Mouse (Mus musculus): ENCODE data around the gene Dnajc3. TPM values are rescaled to one million over a fixed set of nuclear protein-coding genes. Genes with fewer than 3 reads are reported as not detected.
"Not testable (repeated sequence)": the region's sequence is repeated elsewhere in the genome, so short reads cannot be mapped to it uniquely, and the experiment has no call there.

Gene Dnajc3
- polyA plus RNA-seq, 1 experiment from 2014 or later, result 33.3 TPM

- no peak for ATAC-seq (ENCODE audit: low FRiP score)
- Histone ChIP-seq H3K27me3 (no peaks in the 10 kb centered on the region), H3K27ac (no peak overlapping the region), H3K36me3 (peaks cover 67% of the 10 kb centered on the region), H3K9me3 (replicated peaks) (no peaks in the 10 kb centered on the region), H3K4me2 (replicated peaks) (no peak overlapping the region), H3K4me3 (no peak overlapping the region), H3K4me1 (no peaks in the 10 kb centered on the region), H3K9ac (no peak overlapping the region)
- 96% methylated on average over 6 of the region's 6 CpGs for WGBS
These were observed 34.5 kb downstream of the Dnajc3 start for GRCm38 (mm10) chr14:118972268-118972667.

- no peak overlapping the region for H3K4me3 ChIP-seq
These were observed 39.5 kb downstream of the Dnajc3 start for GRCm38 (mm10) chr14:118977136-118977816.

GRCm38 (mm10) chr14:118979571-118980325 is 42.0 kb downstream of the Dnajc3 start:
- H3K27me3 ChIP-seq, result no peaks in the 10 kb centered on the region
- WGBS, result 78% methylated on average over 7 of the region's 7 CpGs
- H3K36me3 ChIP-seq, result peaks cover 66% of the 10 kb centered on the region
- H3K9ac ChIP-seq, result no peak overlapping the region
- H3K4me2 ChIP-seq (replicated peaks), result no peak overlapping the region
- no peaks in the 10 kb centered on the region for H3K9me3 ChIP-seq (replicated peaks)
- H3K4me3 ChIP-seq, result no peak overlapping the region
- no peak overlapping the region for H3K27ac ChIP-seq
- ATAC-seq (ENCODE audit: low FRiP score), result no peak
- no peaks in the 10 kb centered on the region for H3K4me1 ChIP-seq

More at GRCm38 (mm10) chr14:118977136-118977816, 39.5 kb downstream of the Dnajc3 start:
- Histone ChIP-seq H3K27me3 (no peaks in the 10 kb centered on the region), H3K4me2 (replicated peaks) (no peak overlapping the region), H3K4me1 (no peaks in the 10 kb centered on the region), H3K9ac (no peak overlapping the region), H3K9me3 (replicated peaks) (no peaks in the 10 kb centered on the region), H3K36me3 (peaks cover 58% of the 10 kb centered on the region), H3K27ac (no peak overlapping the region)
- ATAC-seq (ENCODE audit: low FRiP score), result no peak
- WGBS, result 73% methylated on average over 8 of the region's 8 CpGs

- H3K4me1 ChIP-seq, result no peaks in the 10 kb centered on the region
- H3K4me2 ChIP-seq (replicated peaks), result no peak overlapping the region
- H3K27ac ChIP-seq, result no peak overlapping the region
- H3K27me3 ChIP-seq, result no peaks in the 10 kb centered on the region
- no peak for ATAC-seq (ENCODE audit: low FRiP score)
- H3K36me3 ChIP-seq, result peaks cover 64% of the 10 kb centered on the region
- no peaks in the 10 kb centered on the region for H3K9me3 ChIP-seq (replicated peaks)
- WGBS, result 73% methylated on average over 5 of the region's 5 CpGs
- H3K9ac ChIP-seq, result no peak overlapping the region
- no peak overlapping the region for H3K4me3 ChIP-seq
These were observed 42.6 kb downstream of the Dnajc3 start for GRCm38 (mm10) chr14:118980358-118980757.

- Histone ChIP-seq H3K27ac (no peak overlapping the region), H3K9me3 (replicated peaks) (no peaks in the 10 kb centered on the region), H3K4me1 (no peaks in the 10 kb centered on the region), H3K4me3 (no peak overlapping the region), H3K4me2 (replicated peaks) (no peak overlapping the region), H3K9ac (no peak overlapping the region), H3K36me3 (peaks cover 59% of the 10 kb centered on the region), H3K27me3 (no peaks in the 10 kb centered on the region)
- no peak for ATAC-seq (ENCODE audit: low FRiP score)
- 91% methylated on average over 8 of the region's 8 CpGs for WGBS
These were observed 43.1 kb downstream of the Dnajc3 start for GRCm38 (mm10) chr14:118980890-118981289.

- H3K27me3 ChIP-seq, result not testable (repeated sequence)
- 84% methylated on average over 6 of the region's 6 CpGs for WGBS
These were observed 44.1 kb downstream of the Dnajc3 start for GRCm38 (mm10) chr14:118981711-118982428.

GRCm38 (mm10) chr14:118982429-118983045 is 44.8 kb downstream of the Dnajc3 start:
- H3K4me3 ChIP-seq; H3K4me1 ChIP-seq; H3K9me3 ChIP-seq (replicated peaks); H3K4me2 ChIP-seq (replicated peaks); H3K27me3 ChIP-seq; ATAC-seq (ENCODE audit: low FRiP score); H3K27ac ChIP-seq; H3K9ac ChIP-seq: not testable (repeated sequence)
- WGBS, result 73% methylated on average over 5 of the region's 11 CpGs
- H3K36me3 ChIP-seq, result peaks cover 44% of the 10 kb centered on the region

More at GRCm38 (mm10) chr14:118981711-118982428, 44.1 kb downstream of the Dnajc3 start:
- H3K4me3 ChIP-seq; H3K4me2 ChIP-seq (replicated peaks); H3K9ac ChIP-seq; H3K4me1 ChIP-seq; ATAC-seq (ENCODE audit: low FRiP score); H3K9me3 ChIP-seq (replicated peaks); H3K27ac ChIP-seq: not testable (repeated sequence)
- H3K36me3 ChIP-seq, result peaks cover 50% of the 10 kb centered on the region

GRCm38 (mm10) chr14:118983396-118983795 is 45.6 kb downstream of the Dnajc3 start:
- no peak for ATAC-seq (ENCODE audit: low FRiP score)
- no peak overlapping the region for H3K27ac ChIP-seq
- no peaks in the 10 kb centered on the region for H3K9me3 ChIP-seq (replicated peaks)
- H3K4me3 ChIP-seq, result no peak overlapping the region
- peaks cover 35% of the 10 kb centered on the region for H3K36me3 ChIP-seq
- no peaks in the 10 kb centered on the region for H3K4me1 ChIP-seq
- no peaks in the 10 kb centered on the region for H3K27me3 ChIP-seq
- no peak overlapping the region for H3K4me2 ChIP-seq (replicated peaks)
- H3K9ac ChIP-seq, result no peak overlapping the region

- Histone ChIP-seq H3K27ac (no peak overlapping the region), H3K4me1 (no peaks in the 10 kb centered on the region), H3K9me3 (replicated peaks) (no peaks in the 10 kb centered on the region), H3K27me3 (no peaks in the 10 kb centered on the region), H3K36me3 (peaks cover 29% of the 10 kb centered on the region), H3K4me3 (no peak overlapping the region), H3K4me2 (replicated peaks) (no peak overlapping the region), H3K9ac (no peak overlapping the region)
- 90% methylated on average over 4 of the region's 4 CpGs for WGBS
- ATAC-seq (ENCODE audit: low FRiP score), result no peak
These were observed 46.4 kb downstream of the Dnajc3 start for GRCm38 (mm10) chr14:118984161-118984560.

- 42% methylated on average over 16 of the region's 16 CpGs for WGBS
- H3K9ac ChIP-seq, result no peak overlapping the region
- ATAC-seq (ENCODE audit: low FRiP score), result 0 out of 2 replicates have a peak, but pooled peaks have one; percentile 49
- no peaks in the 10 kb centered on the region for H3K9me3 ChIP-seq (replicated peaks)
- H3K4me1 ChIP-seq, result no peaks in the 10 kb centered on the region
- H3K27ac ChIP-seq, result no peak overlapping the region
- H3K27me3 ChIP-seq, result no peaks in the 10 kb centered on the region
- H3K4me3 ChIP-seq, result no peak overlapping the region
- H3K4me2 ChIP-seq (replicated peaks), result no peak overlapping the region
- peaks cover 18% of the 10 kb centered on the region for H3K36me3 ChIP-seq
These were observed 49.1 kb downstream of the Dnajc3 start for GRCm38 (mm10) chr14:118986653-118987522.

Data from hindbrain, embryonic 12.5 days (tissue).